Mouse (Mus musculus) forebrain, embryonic 12.5 days (tissue): ENCODE data around the gene Mttp. TPM values are rescaled to one million over a fixed set of nuclear protein-coding genes. Genes with fewer than 3 reads are reported as not detected.

Experiments
- ATAC-seq: fragments of 200-750 bp; cut with Nextera tagmentation; 2 replicates; pipeline ENCODE4 v1.8.0; 2017; ENCODE audit warnings: moderate TSS enrichment; ENCODE audit not compliant: low FRiP score
- H3K27ac ChIP-seq: fragments of 300-500 bp; sonication (generic); 2 replicates; pipeline ENCODE4 v1.5.1; 2016; ENCODE audit warnings: mild to moderate bottlenecking
- H3K27me3 ChIP-seq: fragments of 300-500 bp; sonication (generic); 2 replicates; pipeline ENCODE4 v1.6.1; 2016; ENCODE audit warnings: mild to moderate bottlenecking
- H3K36me3 ChIP-seq: fragments of 300-500 bp; sonication (generic); replicated peaks from 2 replicates; pipeline ENCODE4 v1.6.1; 2016; ENCODE audit warnings: mild to moderate bottlenecking
- H3K4me1 ChIP-seq: fragments of 300-500 bp; sonication (generic); 2 replicates; pipeline ENCODE4 v1.6.1; 2016
- H3K4me2 ChIP-seq: fragments of 300-500 bp; sonication (generic); 2 replicates; pipeline ENCODE4 v1.6.1; 2016; ENCODE audit warnings: mild to moderate bottlenecking, moderate library complexity
- H3K4me3 ChIP-seq: fragments of 300-500 bp; sonication (generic); replicated peaks from 2 replicates; pipeline ENCODE4 v1.5.1; 2016; ENCODE audit warnings: mild to moderate bottlenecking
- H3K9ac ChIP-seq: fragments of 300-500 bp; sonication (generic); 2 replicates; pipeline ENCODE4 v1.6.1; 2016; ENCODE audit warnings: mild to moderate bottlenecking
- H3K9me3 ChIP-seq: fragments of 300-500 bp; sonication (generic); 2 replicates; pipeline ENCODE4 v1.6.1; 2016
- WGBS: fragments of 180-500 bp; shearing (Covaris S2); methylation state at CpG from one replicate; pipeline ENCODE4 v1.1.7; 2016; 5-methylcytosine and 5-hydroxymethylcytosine counted together
- polyA plus RNA-seq: library from polyadenylated mRNA; unstranded; fragments of >200 nt; fragmentation: Nextera tagmentation; extraction: Ambion mirVana; gene quantifications from 2 replicates; pipeline ENCODE4 v1.2.1, GENCODE M21; 2016

Gene Mttp
- polyA plus RNA-seq, 1 experiment from 2014 or later, result 14.1 TPM

- no peak overlapping the region for H3K4me3 ChIP-seq
- H3K9me3 ChIP-seq, result no peaks in the 10 kb centered on the region
- ATAC-seq, result no peak
- H3K36me3 ChIP-seq, result no peaks in the 10 kb centered on the region
- 0 out of 2 replicates have a peak, but pooled peaks cover 6% of the 10 kb centered on the region for H3K4me1 ChIP-seq
- no peaks in the 10 kb centered on the region for H3K27me3 ChIP-seq
- WGBS, result 83% methylated on average over 4 of the region's 4 CpGs
- no peak overlapping the region for H3K4me2 ChIP-seq
- H3K9ac ChIP-seq, result no peak overlapping the region
- no peak overlapping the region for H3K27ac ChIP-seq
Measured at GRCm38 (mm10) chr3:138101936-138102335, 42.8 kb downstream of the Mttp start.

GRCm38 (mm10) chr3:138097718-138098117 is 47.0 kb downstream of the Mttp start:
- Histone ChIP-seq H3K4me2 (no peak overlapping the region), H3K27me3 (no peaks in the 10 kb centered on the region), H3K27ac (peak overlapping the region; percentile 31; the same call in 1 of the 2 replicates), H3K9ac (no peak overlapping the region), H3K4me1 (0 out of 2 replicates have a peak, but pooled peaks cover 6% of the 10 kb centered on the region), H3K4me3 (no peak overlapping the region), H3K36me3 (no peaks in the 10 kb centered on the region), H3K9me3 (no peaks in the 10 kb centered on the region)
- WGBS, result 62% methylated on average over 1 of the region's 1 CpGs
- ATAC-seq, result no peak

GRCm38 (mm10) chr3:138096263-138097028 is 48.3 kb downstream of the Mttp start:
- Histone ChIP-seq H3K4me2 (no peak overlapping the region), H3K27ac (no peak overlapping the region), H3K4me1 (0 out of 2 replicates have a peak, but pooled peaks cover 6% of the 10 kb centered on the region), H3K36me3 (no peaks in the 10 kb centered on the region), H3K4me3 (no peak overlapping the region), H3K27me3 (no peaks in the 10 kb centered on the region), H3K9ac (no peak overlapping the region), H3K9me3 (no peaks in the 10 kb centered on the region)
- ATAC-seq, result no peak
- WGBS, result 88% methylated on average over 19 of the region's 19 CpGs

- ATAC-seq, result no peak
- Histone ChIP-seq H3K9me3 (no peaks in the 10 kb centered on the region), H3K36me3 (no peaks in the 10 kb centered on the region), H3K27ac (no peak overlapping the region), H3K9ac (no peak overlapping the region), H3K4me1 (0 out of 2 replicates have a peak, but pooled peaks cover 6% of the 10 kb centered on the region), H3K4me3 (no peak overlapping the region), H3K4me2 (no peak overlapping the region), H3K27me3 (no peaks in the 10 kb centered on the region)
- 78% methylated on average over 10 of the region's 10 CpGs for WGBS
Measured at GRCm38 (mm10) chr3:138095718-138096117, 49.0 kb downstream of the Mttp start.

- Histone ChIP-seq H3K4me3 (no peak overlapping the region), H3K9ac (no peak overlapping the region), H3K27me3 (no peaks in the 10 kb centered on the region), H3K27ac (no peak overlapping the region), H3K4me2 (no peak overlapping the region), H3K36me3 (no peaks in the 10 kb centered on the region), H3K9me3 (no peaks in the 10 kb centered on the region), H3K4me1 (0 out of 2 replicates have a peak, but pooled peaks cover 6% of the 10 kb centered on the region)
- ATAC-seq, result no peak
- 82% methylated on average over 3 of the region's 3 CpGs for WGBS
Measured at GRCm38 (mm10) chr3:138095301-138095700, 49.5 kb downstream of the Mttp start.

- no peak for ATAC-seq
- no peak overlapping the region for H3K4me3 ChIP-seq
- H3K9me3 ChIP-seq, result no peaks in the 10 kb centered on the region
- H3K27me3 ChIP-seq, result no peaks in the 10 kb centered on the region
- WGBS, result 62% methylated on average over 4 of the region's 4 CpGs
- H3K9ac ChIP-seq, result no peak overlapping the region
- no peaks in the 10 kb centered on the region for H3K36me3 ChIP-seq
- H3K27ac ChIP-seq, result no peak overlapping the region
- H3K4me1 ChIP-seq, result no peaks in the 10 kb centered on the region
- H3K4me2 ChIP-seq, result no peak overlapping the region
Measured at GRCm38 (mm10) chr3:138083896-138084295, 60.9 kb downstream of the Mttp start.

GRCm38 (mm10) chr3:138083073-138083637 is 61.6 kb downstream of the Mttp start:
- Histone ChIP-seq H3K4me1 (no peaks in the 10 kb centered on the region), H3K27ac (no peak overlapping the region), H3K36me3 (no peaks in the 10 kb centered on the region), H3K27me3 (no peaks in the 10 kb centered on the region), H3K4me3 (no peak overlapping the region), H3K9me3 (no peaks in the 10 kb centered on the region), H3K4me2 (no peak overlapping the region), H3K9ac (no peak overlapping the region)
- WGBS, result 98% methylated on average over 1 of the region's 1 CpGs
- no peak for ATAC-seq

- ATAC-seq, result no peak
- Histone ChIP-seq H3K27ac (no peak overlapping the region), H3K36me3 (no peaks in the 10 kb centered on the region), H3K4me2 (no peak overlapping the region), H3K4me3 (no peak overlapping the region), H3K27me3 (no peaks in the 10 kb centered on the region), H3K4me1 (peaks cover 3% of the 10 kb centered on the region; the same call in 1 of the 2 replicates), H3K9ac (no peak overlapping the region), H3K9me3 (no peaks in the 10 kb centered on the region)
- WGBS, result 82% methylated on average over 1 of the region's 1 CpGs
Measured at GRCm38 (mm10) chr3:138078701-138079100, 66.1 kb downstream of the Mttp start.

- Histone ChIP-seq H3K27me3 (no peaks in the 10 kb centered on the region), H3K9me3 (no peaks in the 10 kb centered on the region), H3K27ac (no peak overlapping the region), H3K4me1 (peaks cover 3% of the 10 kb centered on the region; the same call in 1 of the 2 replicates), H3K4me2 (no peak overlapping the region), H3K36me3 (no peaks in the 10 kb centered on the region), H3K4me3 (no peak overlapping the region), H3K9ac (no peak overlapping the region)
- ATAC-seq, result 0 out of 2 replicates have a peak, but pooled peaks have one; percentile 49
- 64% methylated on average over 11 of the region's 11 CpGs for WGBS
Measured at GRCm38 (mm10) chr3:138077476-138078340, 67.1 kb downstream of the Mttp start.

GRCm38 (mm10) chr3:138075209-138075608 is 69.6 kb downstream of the Mttp start:
- ATAC-seq, result 0 out of 2 replicates have a peak, but pooled peaks have one; percentile 30
- peaks cover 6% of the 10 kb centered on the region; the same call in 1 of the 2 replicates for H3K4me1 ChIP-seq

GRCm38 (mm10) chr3:138074214-138074613 is 70.6 kb downstream of the Mttp start:
- Histone ChIP-seq H3K4me3 (no peak overlapping the region), H3K27ac (no peak overlapping the region), H3K36me3 (no peaks in the 10 kb centered on the region), H3K9ac (no peak overlapping the region; the same call in 1 of the 2 replicates), H3K4me1 (peaks cover 6% of the 10 kb centered on the region; the same call in 1 of the 2 replicates), H3K4me2 (no peak overlapping the region), H3K9me3 (no peaks in the 10 kb centered on the region), H3K27me3 (0 out of 2 replicates have a peak, but pooled peaks cover 5% of the 10 kb centered on the region)
- WGBS, result 100% methylated on average over 1 of the region's 1 CpGs
- 0 out of 2 replicates have a peak, but pooled peaks have one; percentile 16 for ATAC-seq

More at GRCm38 (mm10) chr3:138075209-138075608, 69.6 kb downstream of the Mttp start:
- H3K4me2 ChIP-seq, result no peak overlapping the region
- H3K27ac ChIP-seq, result no peak overlapping the region
- H3K9me3 ChIP-seq, result no peaks in the 10 kb centered on the region
- no peak overlapping the region for H3K4me3 ChIP-seq
- WGBS, result 77% methylated on average over 8 of the region's 8 CpGs
- H3K27me3 ChIP-seq, result no peaks in the 10 kb centered on the region
- no peaks in the 10 kb centered on the region for H3K36me3 ChIP-seq
- no peak overlapping the region for H3K9ac ChIP-seq
